Mouse (Mus musculus): ENCODE data around the gene Agbl1.

GRCm38 (mm10) chr7:76438581-76438980, 208.9 kb downstream of the Agbl1 start:
- TF ChIP-seq CHD2 (IDR thresholded peaks at IDR 0.05; ENCODE audit: low read depth, low read length) (no peak), HCFC1 (IDR thresholded peaks at IDR 0.05; ENCODE audit: borderline replicate concordance, insufficient read depth, low read length) (no peak), ZC3H11A (IDR thresholded peaks at IDR 0.05; ENCODE audit: borderline replicate concordance, low read depth, low read length) (no peak), ZNF384 (IDR thresholded peaks at IDR 0.05; ENCODE audit: low read depth, low read length) (no peak), MAFK (IDR thresholded peaks at IDR 0.05; ENCODE audit: insufficient read depth, low read depth, low read length) (no peak)

All from ES-E14 (cell line).